Mouse (Mus musculus) stomach, postnatal 0 days (tissue): ENCODE data around the gene Hcfc1. TPM values are rescaled to one million over a fixed set of nuclear protein-coding genes. Genes with fewer than 3 reads are reported as not detected.

Experiments used
- ATAC-seq: fragments of 200-750 bp; cut with Nextera tagmentation; 2 replicates; pipeline ENCODE4 v1.8.0; 2017; ENCODE audit not compliant: low FRiP score, low TSS enrichment
- DNase-seq: peaks from one replicate; pipeline ENCODE4 v3.0.0-alpha.2; 2016; ENCODE audit warnings: low spot score
- H3K27ac ChIP-seq: fragments of 300-500 bp; sonication (generic); replicated peaks from 2 replicates; pipeline ENCODE4 v1.5.1; 2014; ENCODE audit warnings: mild to moderate bottlenecking, control low read depth
- H3K27me3 ChIP-seq: fragments of 300-500 bp; sonication (generic); 2 replicates; pipeline ENCODE4 v1.6.1; 2014; ENCODE audit warnings: low read length; ENCODE audit not compliant: control insufficient read depth, insufficient read depth
- H3K36me3 ChIP-seq: fragments of 300-500 bp; sonication (generic); 2 replicates; pipeline ENCODE4 v1.6.1; 2014; ENCODE audit warnings: low read length, mixed read lengths; ENCODE audit not compliant: control insufficient read depth, insufficient read depth
- H3K4me1 ChIP-seq: fragments of 300-500 bp; sonication (generic); replicated peaks from 2 replicates; pipeline ENCODE4 v1.6.1; 2014; ENCODE audit warnings: antibody characterized with exemption; ENCODE audit not compliant: control insufficient read depth, insufficient read depth
- H3K4me2 ChIP-seq: fragments of 300-500 bp; sonication (generic); replicated peaks from 2 replicates; pipeline ENCODE4 v1.6.1; 2014; ENCODE audit warnings: low read depth, mild to moderate bottlenecking, control low read depth, moderate library complexity
- H3K4me3 ChIP-seq: fragments of 300-500 bp; sonication (generic); 2 replicates; pipeline ENCODE4 v1.5.1; 2014; ENCODE audit warnings: low read depth, low read length, control low read depth
- H3K9ac ChIP-seq: fragments of 300-500 bp; sonication (generic); 2 replicates; pipeline ENCODE4 v1.6.1; 2014; ENCODE audit warnings: mild to moderate bottlenecking, low read length, control low read depth, mixed read lengths
- H3K9me3 ChIP-seq: fragments of 300-500 bp; sonication (generic); 2 replicates; pipeline ENCODE4 v1.6.1; 2016; ENCODE audit warnings: low read length; ENCODE audit not compliant: control insufficient read depth
- CTCF ChIP-seq: IDR thresholded peaks from 2 replicates; pipeline ENCODE4 v1.5.1; 2016; ENCODE audit warnings: antibody characterized with exemption, low read depth, mild to moderate bottlenecking, moderate library complexity
- EP300 ChIP-seq: optimal IDR thresholded peaks from 2 replicates; pipeline ENCODE3; 2016; ENCODE audit warnings: antibody characterized with exemption
- WGBS: fragments of 180-500 bp; shearing (Covaris S2); extraction: QIAGEN DNeasy Blood & Tissue Kit; methylation state at CpG from one replicate; pipeline ENCODE4 v1.1.7; 2014; 5-methylcytosine and 5-hydroxymethylcytosine counted together
- polyA plus RNA-seq: library from polyadenylated mRNA; unstranded; fragments of >200 nt; fragmentation: Nextera tagmentation; extraction: Ambion mirVana; gene quantifications from 2 replicates; pipeline ENCODE4 v1.2.1, GENCODE M21; 2015

The Hcfc1 gene
- 16.1 and 16.5 TPM in 2 replicates for polyA plus RNA-seq

DNA sequence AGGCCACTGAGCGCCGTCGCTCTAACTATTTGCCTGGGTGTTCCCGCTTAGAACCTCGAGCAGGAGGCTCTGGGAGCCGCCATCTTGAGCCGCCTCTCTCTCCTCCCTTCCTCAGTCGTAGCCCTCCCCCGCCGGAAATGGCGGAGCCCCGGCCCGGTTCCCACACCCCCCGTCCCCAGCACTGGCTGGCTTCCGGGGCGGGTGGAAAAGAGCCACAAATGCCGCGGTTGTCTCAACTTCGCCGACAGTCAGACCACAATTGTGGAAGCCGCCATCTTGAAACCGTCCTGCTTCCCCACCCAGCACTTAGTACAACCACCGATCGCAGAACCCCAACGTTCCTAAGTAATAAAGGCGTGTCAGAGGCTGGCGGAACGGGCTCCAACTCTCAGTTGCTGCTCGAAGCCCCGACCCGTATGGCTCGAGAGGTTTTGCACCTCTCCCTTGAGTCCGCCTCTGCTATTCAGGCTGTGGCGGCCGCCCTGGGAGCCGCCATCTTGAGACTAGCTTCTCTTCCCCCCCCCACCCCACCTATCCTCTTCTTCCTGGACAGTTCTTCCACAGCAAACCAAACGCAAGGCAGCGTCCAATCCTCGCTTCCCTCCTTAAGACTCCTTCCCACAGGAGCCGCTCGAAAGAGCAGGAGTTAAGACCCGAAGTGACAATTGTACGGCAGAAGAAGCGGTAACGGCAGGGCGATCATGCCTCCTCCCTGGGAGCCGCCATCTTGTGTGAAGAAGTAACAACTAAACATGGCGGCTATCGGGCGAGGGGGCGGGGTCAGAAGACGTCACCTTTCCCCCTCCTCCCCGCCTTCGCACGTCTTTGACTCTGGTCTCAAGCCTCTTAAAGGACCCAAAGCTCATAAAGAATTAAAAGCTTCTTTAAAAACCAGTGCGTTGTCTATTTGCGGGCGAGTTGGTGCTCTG is at the start of gene Hcfc1:
TSS of gene Hcfc1 (minus strand) at position 110 of the 929 bp plus-strand sequence.
- peak within 1 kb of the TSS; percentile 97 for H3K27ac ChIP-seq
- H3K4me3 ChIP-seq = peak within 1 kb of the TSS; percentile 60
- peak within 1 kb of the TSS; percentile 59 for H3K4me2 ChIP-seq
- H3K4me1 ChIP-seq = peaks cover 2% of the 10 kb centered on the region; the same call in 1 of the 2 replicates
- TF ChIP-seq EP300 (no peak), CTCF (no peak)
- peak within 1 kb of the TSS; percentile 76 for H3K9ac ChIP-seq
- H3K36me3 ChIP-seq = no peaks in the 10 kb centered on the region
- no peaks in the 10 kb centered on the region for H3K27me3 ChIP-seq
- DNase-seq (peak; percentile 90), ATAC-seq (peak; percentile 85)
- H3K9me3 ChIP-seq = no peaks in the 10 kb centered on the region
- WGBS = 15% methylated on average over 56 of the region's 58 CpGs

DNA sequence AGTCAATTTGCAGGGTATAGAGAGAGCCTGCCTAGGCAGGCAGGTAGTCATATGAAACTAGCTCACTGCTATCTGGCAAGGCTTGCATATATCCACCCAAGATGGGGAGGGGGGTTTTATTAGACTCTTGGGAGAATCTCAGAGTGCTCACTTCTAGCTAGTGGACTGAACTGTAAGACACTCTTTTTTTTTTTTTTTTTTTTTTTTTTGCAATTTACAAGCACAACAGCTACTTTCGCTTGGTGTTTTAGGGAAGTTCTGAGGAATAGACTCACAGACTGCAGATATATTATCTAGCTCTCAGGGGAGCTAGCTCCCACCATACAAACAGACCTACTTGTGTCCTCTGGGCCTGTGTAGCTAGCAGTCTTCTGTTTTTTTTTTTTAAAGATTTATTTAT is 48.4 kb upstream of the Hcfc1 start:
- Histone ChIP-seq H3K4me1 (no peaks in the 10 kb centered on the region), H3K27ac (no peak overlapping the region), H3K4me3 (no peak overlapping the region), H3K27me3 (no peaks in the 10 kb centered on the region), H3K4me2 (no peak overlapping the region), H3K9me3 (no peaks in the 10 kb centered on the region), H3K36me3 (0 out of 2 replicates have a peak, but pooled peaks cover 2% of the 10 kb centered on the region), H3K9ac (no peak overlapping the region)
- ATAC-seq = no peak
- no peak for DNase-seq
- WGBS = 64% methylated on average over 1 of the region's 1 CpGs
- TF ChIP-seq EP300 (no peak), CTCF (no peak)

- TF ChIP-seq EP300 = no peak
- no peak for TF ChIP-seq CTCF
- Histone ChIP-seq H3K36me3 (no peaks in the 10 kb centered on the region), H3K4me3 (no peak overlapping the region), H3K27ac (no peak overlapping the region), H3K27me3 (no peaks in the 10 kb centered on the region), H3K4me2 (no peak overlapping the region), H3K4me1 (no peaks in the 10 kb centered on the region), H3K9me3 (no peaks in the 10 kb centered on the region), H3K9ac (no peak overlapping the region)
- 42% methylated on average over 8 of the region's 8 CpGs for WGBS
- DNase-seq (no peak), ATAC-seq (no peak)
These were observed 41.9 kb upstream of the Hcfc1 start for GRCm38 (mm10) chrX:74008063-74008462.

DNA sequence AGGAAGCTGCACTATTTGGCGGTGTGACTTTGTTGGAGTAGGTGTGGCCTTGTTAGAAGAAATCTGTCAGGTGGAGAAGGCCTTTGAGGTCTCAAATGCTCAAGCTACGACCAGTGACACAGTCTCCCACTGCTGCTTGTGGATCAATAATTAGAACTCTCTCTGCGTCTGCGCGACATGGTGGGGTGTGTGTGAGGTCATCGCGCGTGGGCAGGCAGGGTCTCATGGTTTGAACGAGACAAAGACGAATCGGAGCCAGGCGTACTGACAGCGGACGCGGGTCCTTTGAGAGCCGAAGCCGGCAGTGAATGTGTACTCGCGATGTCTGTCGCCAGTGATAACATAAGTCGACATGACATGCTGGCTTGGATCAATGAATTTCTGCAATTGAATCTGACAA is 40.2 kb upstream of the Hcfc1 start:
- H3K4me3 ChIP-seq = no peak overlapping the region
- H3K36me3 ChIP-seq = no peaks in the 10 kb centered on the region
- DNase-seq (no peak), ATAC-seq (no peak)
- WGBS = 79% methylated on average over 21 of the region's 21 CpGs
- TF ChIP-seq CTCF (no peak), EP300 (no peak)
- no peaks in the 10 kb centered on the region for H3K4me1 ChIP-seq
- no peak overlapping the region for H3K9ac ChIP-seq
- no peaks in the 10 kb centered on the region for H3K27me3 ChIP-seq
- no peak overlapping the region for H3K4me2 ChIP-seq
- H3K9me3 ChIP-seq = no peaks in the 10 kb centered on the region
- no peak overlapping the region for H3K27ac ChIP-seq

DNA sequence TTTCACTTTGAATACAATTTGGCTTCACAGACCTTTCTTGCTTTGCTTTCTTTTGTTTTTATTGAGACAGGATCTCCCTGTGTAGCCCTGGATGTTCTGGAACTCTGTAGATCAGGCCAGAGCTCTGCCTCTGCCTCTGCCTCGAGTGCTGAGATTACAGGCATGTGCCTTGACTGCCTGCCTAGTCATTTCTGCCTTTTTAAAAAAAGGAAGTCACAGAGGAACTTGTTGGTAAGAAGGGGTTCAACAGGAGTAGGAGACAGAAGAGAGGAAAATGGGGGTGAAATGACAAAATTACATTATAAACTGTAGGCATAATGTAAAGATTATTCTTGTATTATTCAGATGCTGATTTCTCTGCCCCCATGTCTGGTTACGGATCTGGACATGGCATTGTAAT is 37.5 kb upstream of the Hcfc1 start:
- 68% methylated on average over 2 of the region's 2 CpGs for WGBS
- Histone ChIP-seq H3K9me3 (no peaks in the 10 kb centered on the region), H3K4me3 (no peak overlapping the region), H3K27me3 (no peaks in the 10 kb centered on the region), H3K4me2 (no peak overlapping the region), H3K27ac (no peak overlapping the region), H3K4me1 (no peaks in the 10 kb centered on the region), H3K36me3 (no peaks in the 10 kb centered on the region), H3K9ac (no peak overlapping the region)
- ATAC-seq = no peak
- DNase-seq = no peak
- TF ChIP-seq EP300 = no peak
- no peak for TF ChIP-seq CTCF

GRCm38 (mm10) chrX:74001024-74001423 is 34.9 kb upstream of the Hcfc1 start:
- 76% methylated on average over 3 of the region's 3 CpGs for WGBS
- Histone ChIP-seq H3K9me3 (no peaks in the 10 kb centered on the region), H3K27me3 (no peaks in the 10 kb centered on the region), H3K4me1 (no peaks in the 10 kb centered on the region), H3K36me3 (no peaks in the 10 kb centered on the region), H3K4me3 (no peak overlapping the region), H3K27ac (no peak overlapping the region), H3K9ac (no peak overlapping the region), H3K4me2 (no peak overlapping the region)
- ATAC-seq = no peak
- no peak for DNase-seq
- TF ChIP-seq EP300 (no peak), CTCF (no peak)
